Mouse (Mus musculus): Measurements from ENCODE around the gene Med8.

The Med8 gene

GRCm38 (mm10) chr4:118409142-118409900, at the start of gene Med8, which contains the start of gene Szt2:
TSS of gene Med8 (plus strand) at chr4:118409337.
TSS of gene Szt2 (minus strand) at chr4:118409273.
- peak; percentile 99 for DNase-seq

- peak; percentile 98 for DNase-seq
These were observed 49.0 kb upstream of the Med8 start for GRCm38 (mm10) chr4:118359896-118360720.

GRCm38 (mm10) chr4:118361451-118361850, 47.7 kb upstream of the Med8 start:
- DNase-seq: peak; percentile 87

- peak; percentile 79 for DNase-seq
These were observed 46.3 kb upstream of the Med8 start for GRCm38 (mm10) chr4:118362879-118363278.

- DNase-seq: peak; percentile 82
These were observed 45.2 kb upstream of the Med8 start for GRCm38 (mm10) chr4:118363985-118364384.

GRCm38 (mm10) chr4:118364641-118365040, 44.5 kb upstream of the Med8 start:
- peak; percentile 88 for DNase-seq

- DNase-seq: peak; percentile 88
These were observed 43.1 kb upstream of the Med8 start for GRCm38 (mm10) chr4:118365991-118366390.

- DNase-seq: no peak
These were observed 41.6 kb upstream of the Med8 start for GRCm38 (mm10) chr4:118367551-118367950.

- no peak for DNase-seq
These were observed 40.5 kb upstream of the Med8 start for GRCm38 (mm10) chr4:118368616-118369015.

GRCm38 (mm10) chr4:118371822-118372221, 37.3 kb upstream of the Med8 start:
- no peak for DNase-seq

- DNase-seq: peak; percentile 86
These were observed 33.1 kb upstream of the Med8 start for GRCm38 (mm10) chr4:118375999-118376398.

- DNase-seq: no peak
These were observed 25.9 kb upstream of the Med8 start for GRCm38 (mm10) chr4:118383271-118383670.

- peak; percentile 95 for DNase-seq
These were observed 21.8 kb upstream of the Med8 start for GRCm38 (mm10) chr4:118387316-118387715.

- no peak for DNase-seq
These were observed 19.0 kb upstream of the Med8 start for GRCm38 (mm10) chr4:118390146-118390545.

GRCm38 (mm10) chr4:118394505-118394904, 14.6 kb upstream of the Med8 start:
- DNase-seq: peak; percentile 95

- DNase-seq: no peak
These were observed 13.8 kb upstream of the Med8 start for GRCm38 (mm10) chr4:118395289-118395688.

GRCm38 (mm10) chr4:118396433-118396832, 12.7 kb upstream of the Med8 start:
- DNase-seq: no peak

GRCm38 (mm10) chr4:118398400-118398799, 10.7 kb upstream of the Med8 start:
- no peak for DNase-seq

GRCm38 (mm10) chr4:118401421-118401820, 7.7 kb upstream of the Med8 start:
- no peak for DNase-seq

GRCm38 (mm10) chr4:118401918-118402317, 7.2 kb upstream of the Med8 start:
- no peak for DNase-seq

- peak; percentile 84 for DNase-seq
These were observed 6.4 kb upstream of the Med8 start for GRCm38 (mm10) chr4:118402701-118403100.

GRCm38 (mm10) chr4:118410871-118411270, 1.7 kb downstream of the Med8 start:
- DNase-seq: no peak

- DNase-seq: no peak
These were observed 4.4 kb downstream of the Med8 start for GRCm38 (mm10) chr4:118413553-118413952.

GRCm38 (mm10) chr4:118415779-118416178, 6.6 kb downstream of the Med8 start:
- DNase-seq: no peak
